Mouse (Mus musculus) midbrain, postnatal 0 days (tissue): ENCODE measurements at regions not wholly inside any gene's neighbourhood (a gene's known extent, or its start where the extent isn't known, plus 50 kb on each side); places are given as distances from the start of the nearest gene placed in this dataset.

Experiments
- ATAC-seq: fragments of 200-750 bp; cut with Nextera tagmentation; 2 replicates; pipeline ENCODE4 v1.8.0; 2017; ENCODE audit warnings: moderate number of reproducible peaks, mild to moderate bottlenecking, moderate TSS enrichment, moderate library complexity; ENCODE audit not compliant: low FRiP score
- DNase-seq: peaks from one replicate; pipeline ENCODE4 v3.0.0-alpha.2; 2015; ENCODE audit warnings: low spot score
- H3K27ac ChIP-seq: fragments of 300-500 bp; sonication (generic); 2 replicates; pipeline ENCODE4 v1.5.1; 2014; ENCODE audit warnings: low read depth, mild to moderate bottlenecking, low read length, mixed read lengths
- H3K27me3 ChIP-seq: fragments of 300-500 bp; sonication (generic); 2 replicates; pipeline ENCODE4 v1.6.1; 2014; ENCODE audit warnings: low read length, control low read depth, mixed read lengths; ENCODE audit not compliant: insufficient read depth
- H3K36me3 ChIP-seq: fragments of 300-500 bp; sonication (generic); 2 replicates; pipeline ENCODE4 v1.6.1; 2014; ENCODE audit warnings: low read length, control low read depth, mixed read lengths; ENCODE audit not compliant: insufficient read depth
- H3K4me1 ChIP-seq: fragments of 300-500 bp; sonication (generic); 2 replicates; pipeline ENCODE4 v1.6.1; 2014; ENCODE audit warnings: mild to moderate bottlenecking, control low read depth, antibody characterized with exemption, low read length, mixed read lengths; ENCODE audit not compliant: insufficient read depth
- H3K4me2 ChIP-seq: fragments of 300-500 bp; sonication (generic); 2 replicates; pipeline ENCODE4 v1.6.1; 2014; ENCODE audit warnings: low read depth, mild to moderate bottlenecking, low read length, mixed read lengths; ENCODE audit not compliant: poor library complexity, severe bottlenecking
- H3K4me3 ChIP-seq: fragments of 300-500 bp; sonication (generic); 2 replicates; pipeline ENCODE4 v1.5.1; 2014; ENCODE audit warnings: low read depth, mild to moderate bottlenecking, low read length, moderate library complexity
- H3K9ac ChIP-seq: fragments of 300-500 bp; sonication (generic); replicated peaks from 2 replicates; pipeline ENCODE4 v1.6.1; 2014; ENCODE audit warnings: mild to moderate bottlenecking, low read length, moderate library complexity, mixed read lengths; ENCODE audit not compliant: poor library complexity, severe bottlenecking
- H3K9me3 ChIP-seq: fragments of 300-500 bp; sonication (generic); 2 replicates; pipeline ENCODE4 v1.6.1; 2016; ENCODE audit warnings: low read length, control low read depth
- CTCF ChIP-seq: IDR thresholded peaks from 2 replicates; pipeline ENCODE4 v1.5.1; 2016; ENCODE audit warnings: antibody characterized with exemption, mild to moderate bottlenecking
- WGBS: fragments of 180-500 bp; shearing (Covaris S2); extraction: QIAGEN DNeasy Blood & Tissue Kit; methylation state at CpG from one replicate; pipeline ENCODE4 v1.1.7; 2014; 5-methylcytosine and 5-hydroxymethylcytosine counted together

DNA sequence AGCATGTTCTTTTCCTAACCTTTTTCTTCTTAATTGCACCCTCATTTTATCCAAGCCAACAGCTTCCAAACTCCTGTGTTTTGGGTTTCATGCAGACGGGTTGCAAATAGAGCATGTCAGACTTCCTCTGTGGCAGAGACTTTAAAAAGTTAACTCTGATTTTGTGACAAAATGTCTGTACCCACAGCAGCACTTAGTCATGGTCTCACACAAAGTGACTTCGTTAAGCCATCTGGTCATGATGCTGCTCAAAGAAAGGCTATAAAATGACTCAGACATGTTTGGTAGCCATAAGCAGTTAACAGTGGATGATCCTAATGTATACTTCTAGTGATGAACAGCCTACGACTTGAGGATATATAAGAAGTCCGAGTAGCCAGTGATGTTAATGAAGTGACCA is 255.5 kb downstream of the Wdr20rt start:
- 82% methylated on average over 4 of the region's 4 CpGs for WGBS
- ATAC-seq (no peak), DNase-seq (no peak)
- no peaks in the 10 kb centered on the region for H3K27me3 ChIP-seq
- no peak overlapping the region for H3K9ac ChIP-seq
- H3K36me3 ChIP-seq: no peaks in the 10 kb centered on the region
- no peak overlapping the region for H3K4me2 ChIP-seq
- H3K4me3 ChIP-seq: no peak overlapping the region
- no peak for TF ChIP-seq CTCF
- H3K4me1 ChIP-seq: no peaks in the 10 kb centered on the region
- no peaks in the 10 kb centered on the region for H3K9me3 ChIP-seq
- no peak overlapping the region for H3K27ac ChIP-seq

DNA sequence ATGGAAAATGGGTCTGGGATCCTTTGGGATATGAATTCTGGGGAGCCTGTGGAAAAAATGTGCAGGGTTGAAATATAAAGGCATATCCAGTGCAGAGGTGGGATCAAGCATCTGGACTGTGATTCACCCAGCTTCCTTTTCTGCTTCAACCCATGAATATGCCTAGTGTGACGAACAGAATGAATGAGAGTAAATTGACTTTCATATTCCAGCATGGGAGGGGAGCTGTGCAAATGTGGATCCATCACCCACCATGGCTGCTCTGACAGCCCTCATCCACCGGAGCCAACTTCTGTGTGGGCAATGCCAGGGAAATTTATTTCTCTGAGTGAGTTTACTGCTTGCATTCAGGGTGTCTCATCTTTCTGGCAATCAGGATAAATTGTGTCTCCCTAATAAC is 265.8 kb downstream of the Wdr20rt start:
- Histone ChIP-seq H3K27ac (no peak overlapping the region), H3K4me1 (no peaks in the 10 kb centered on the region), H3K9me3 (no peaks in the 10 kb centered on the region), H3K36me3 (no peaks in the 10 kb centered on the region), H3K27me3 (no peaks in the 10 kb centered on the region), H3K9ac (no peak overlapping the region), H3K4me3 (no peak overlapping the region), H3K4me2 (no peak overlapping the region)
- ATAC-seq: no peak
- WGBS: 87% methylated on average over 2 of the region's 2 CpGs
- no peak for TF ChIP-seq CTCF
- no peak for DNase-seq

DNA sequence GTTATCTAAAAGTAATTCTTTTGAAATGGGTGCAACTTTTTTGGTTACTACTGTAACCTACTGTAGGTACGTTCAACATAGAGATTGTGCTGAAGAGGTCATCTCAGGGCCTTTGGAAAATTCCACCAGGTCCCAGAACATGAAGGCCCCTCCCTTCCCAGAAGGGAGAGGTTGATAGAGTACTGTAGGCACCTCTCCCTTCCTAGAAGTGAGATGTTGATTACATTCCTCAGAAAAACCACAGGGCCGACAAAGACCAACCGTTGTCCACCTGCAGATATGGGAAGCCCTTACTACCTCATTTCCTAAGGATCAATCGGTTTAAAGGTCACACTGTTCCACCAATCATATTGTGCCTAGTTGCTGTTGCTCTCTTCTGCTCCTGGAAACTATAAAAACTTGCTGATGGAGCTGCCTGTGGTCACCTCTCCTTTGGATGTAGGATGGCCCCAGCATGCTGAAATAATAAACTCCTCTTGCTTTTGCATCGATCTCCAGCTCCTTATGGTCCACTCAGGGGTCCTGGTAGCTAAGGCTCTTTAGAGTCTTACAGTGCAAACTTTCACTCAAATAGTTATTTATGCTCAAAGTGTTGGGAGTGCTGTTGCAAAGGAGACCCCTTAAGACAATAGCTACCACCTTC is 269.2 kb downstream of the Wdr20rt start:
- H3K9me3 ChIP-seq: no peaks in the 10 kb centered on the region
- no peak for TF ChIP-seq CTCF
- no peak overlapping the region for H3K27ac ChIP-seq
- H3K27me3 ChIP-seq: no peaks in the 10 kb centered on the region
- H3K9ac ChIP-seq: no peak overlapping the region
- DNase-seq: no peak
- H3K4me1 ChIP-seq: no peaks in the 10 kb centered on the region
- H3K4me3 ChIP-seq: no peak overlapping the region
- no peak overlapping the region for H3K4me2 ChIP-seq
- H3K36me3 ChIP-seq: no peaks in the 10 kb centered on the region
- no peak for ATAC-seq
- whole genome bisulfite sequencing: 96% methylated on average over 5 of the region's 5 CpGs

DNA sequence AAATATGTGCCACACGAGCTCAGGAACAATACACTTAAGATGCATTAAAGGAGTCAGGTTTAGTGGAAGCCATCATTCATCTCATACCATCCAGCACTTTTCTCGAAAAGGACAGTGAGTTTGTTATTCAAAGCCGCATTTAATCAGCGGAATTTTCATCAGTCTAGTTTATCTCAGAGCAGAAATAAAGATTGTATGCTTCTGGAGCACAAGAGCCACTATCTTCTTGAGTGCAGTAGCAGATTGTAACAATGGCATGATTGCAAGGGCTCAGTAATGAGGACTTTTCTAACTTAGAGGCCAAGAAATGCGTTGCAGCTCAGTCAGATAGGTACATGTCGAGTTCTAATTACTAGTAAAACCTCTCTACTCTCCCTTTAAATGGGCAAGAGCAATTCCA is 271.3 kb downstream of the Wdr20rt start:
- ATAC-seq (no peak), DNase-seq (no peak)
- H3K4me3 ChIP-seq: no peak overlapping the region
- 74% methylated on average over 6 of the region's 6 CpGs for WGBS
- H3K9me3 ChIP-seq: no peaks in the 10 kb centered on the region
- H3K9ac ChIP-seq: no peak overlapping the region
- H3K4me1 ChIP-seq: no peaks in the 10 kb centered on the region
- no peaks in the 10 kb centered on the region for H3K36me3 ChIP-seq
- no peak overlapping the region for H3K27ac ChIP-seq
- H3K4me2 ChIP-seq: no peak overlapping the region
- no peaks in the 10 kb centered on the region for H3K27me3 ChIP-seq
- no peak for TF ChIP-seq CTCF

DNA sequence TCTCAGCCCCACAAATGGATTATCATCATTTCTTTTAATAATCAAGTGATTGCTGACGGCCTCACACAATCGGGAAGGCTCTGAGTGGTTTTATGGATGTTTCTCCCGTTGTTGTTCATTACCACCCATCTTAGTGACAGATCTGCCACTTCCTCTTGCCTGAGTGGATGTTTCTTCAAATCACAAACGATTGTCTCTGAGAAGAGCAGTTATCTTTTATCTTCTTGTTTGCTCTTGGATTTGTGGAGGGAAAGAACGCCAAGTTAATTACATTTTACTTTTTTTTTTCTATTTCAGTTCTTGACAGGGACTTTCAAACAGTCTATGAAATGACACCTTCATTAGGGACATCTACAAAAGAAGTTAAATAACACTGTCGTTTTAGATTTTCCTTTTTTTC is 272.3 kb downstream of the Wdr20rt start:
- ATAC-seq: no peak
- Histone ChIP-seq H3K36me3 (no peaks in the 10 kb centered on the region), H3K4me3 (no peak overlapping the region), H3K27ac (no peak overlapping the region), H3K27me3 (no peaks in the 10 kb centered on the region), H3K4me2 (no peak overlapping the region), H3K9ac (no peak overlapping the region), H3K4me1 (no peaks in the 10 kb centered on the region), H3K9me3 (no peaks in the 10 kb centered on the region)
- 72% methylated on average over 6 of the region's 6 CpGs for WGBS
- DNase-seq: no peak
- no peak for TF ChIP-seq CTCF

DNA sequence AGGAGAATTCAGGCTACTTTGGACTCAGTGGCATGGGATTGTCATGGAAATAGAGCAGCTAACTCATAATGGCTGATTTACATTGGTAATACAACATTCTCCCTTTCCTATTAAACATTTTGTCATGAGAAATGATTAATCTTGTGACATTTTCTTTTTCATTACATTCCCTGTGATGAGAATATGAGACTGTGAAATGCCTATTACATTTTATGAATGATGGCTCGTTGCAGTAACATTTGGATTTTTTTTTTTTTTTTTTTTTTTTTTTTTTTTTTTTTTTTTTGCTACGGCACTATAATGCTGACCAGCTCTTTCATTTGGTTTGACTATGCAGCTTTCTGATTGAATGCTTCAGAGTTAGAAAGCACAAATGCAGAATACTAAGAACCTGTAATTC is 276.1 kb downstream of the Wdr20rt start:
- 44% methylated on average over 2 of the region's 2 CpGs for WGBS
- no peaks in the 10 kb centered on the region for H3K4me1 ChIP-seq
- no peaks in the 10 kb centered on the region for H3K36me3 ChIP-seq
- no peaks in the 10 kb centered on the region for H3K27me3 ChIP-seq
- no peak overlapping the region for H3K4me3 ChIP-seq
- ATAC-seq (no peak), DNase-seq (no peak)
- H3K9ac ChIP-seq: no peak overlapping the region
- no peak overlapping the region for H3K27ac ChIP-seq
- TF ChIP-seq CTCF: no peak
- H3K4me2 ChIP-seq: no peak overlapping the region
- H3K9me3 ChIP-seq: no peaks in the 10 kb centered on the region
